Mouse (Mus musculus): Measurements from ENCODE around the gene Abl1. TPM values are rescaled to one million over a fixed set of nuclear protein-coding genes. Genes with fewer than 3 reads are reported as not detected.

The Abl1 gene
- total and polyA plus RNA-seq, 2 experiments from 2014 or later: 14.5 to 69.3 TPM

DNA sequence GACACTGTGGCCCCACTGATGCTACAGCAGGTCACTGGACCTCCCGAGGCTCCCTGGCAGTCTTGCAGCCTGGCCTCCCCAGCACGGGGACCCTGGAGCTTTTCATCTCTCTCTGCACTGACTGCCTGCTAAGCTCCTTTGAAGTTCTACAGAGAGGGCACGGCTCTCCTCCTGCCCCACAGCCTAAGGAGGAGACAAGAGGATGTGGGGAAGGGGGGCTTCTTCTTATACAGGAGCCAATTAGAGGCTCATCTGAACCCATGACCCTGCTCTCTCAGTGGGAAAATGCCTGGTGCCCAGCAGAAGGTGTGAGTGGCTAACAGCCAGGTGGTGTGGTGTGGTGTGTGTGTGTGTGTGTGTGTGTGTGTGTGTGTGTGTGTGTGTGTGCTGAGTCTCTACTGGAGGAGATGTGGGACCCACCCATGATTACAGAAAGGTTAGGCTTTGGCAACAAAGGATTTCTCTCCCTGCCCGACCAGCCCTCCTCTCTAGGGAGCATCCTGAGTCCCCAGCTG lies 140.2 kb downstream of the Abl1 start:
- H3K4me3 ChIP-seq (ENCODE audit: low read depth, low read length): no peak overlapping the region

DNA sequence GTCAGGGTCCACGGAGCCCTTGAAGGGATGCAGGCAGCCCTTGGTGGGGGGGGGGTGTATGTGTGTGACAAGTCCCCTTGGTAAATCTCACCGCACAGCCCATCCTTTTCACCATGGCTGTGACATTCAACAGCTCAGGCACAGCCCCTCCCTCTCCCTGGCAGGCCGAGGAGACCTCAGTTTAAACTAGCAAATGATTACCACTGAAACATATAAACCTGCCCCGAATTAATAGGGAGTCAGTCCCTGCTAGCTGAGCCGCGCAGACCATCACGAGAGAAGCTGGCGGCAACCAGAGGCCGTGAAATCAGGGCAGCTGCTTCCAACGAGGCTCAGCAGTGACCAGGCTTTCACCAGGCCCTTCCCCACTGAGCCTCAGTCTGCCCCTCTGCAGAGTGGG lies 147.9 kb downstream of the Abl1 start:
- DNase-seq (ENCODE audit: low spot score) (no peak), ATAC-seq (ENCODE audit: insufficient read depth, low read depth) (no peak)
- Histone ChIP-seq H3K4me3 (ENCODE audit: low read depth, low read length) (no peak overlapping the region), H3K27me3 (ENCODE audit: control insufficient read depth, insufficient read depth, low read length) (peaks cover 39% of the 10 kb centered on the region), H3K4me1 (ENCODE audit: control insufficient read depth, insufficient read depth) (no peaks in the 10 kb centered on the region), H3K27ac (ENCODE audit: low read depth) (no peak overlapping the region), H3K36me3 (replicated peaks; ENCODE audit: control insufficient read depth, insufficient read depth, low read length) (no peaks in the 10 kb centered on the region), H3K9me3 (replicated peaks; ENCODE audit: control insufficient read depth, low read length) (no peaks in the 10 kb centered on the region), H3K9ac (replicated peaks; ENCODE audit: low read depth, low read length) (no peak overlapping the region), H3K4me2 (ENCODE audit: low read depth, low read length) (no peak overlapping the region)
- WGBS: 73% methylated on average over 10 of the region's 10 CpGs
- no peak for TF ChIP-seq EP300 (IDR thresholded peaks at IDR 0.05; ENCODE audit: low read depth)
- TF ChIP-seq CTCF (IDR thresholded peaks at IDR 0.05; ENCODE audit: low read depth): no peak

More for the DNA sequence above, 140.2 kb downstream of the Abl1 start:
- Histone ChIP-seq H3K27ac (ENCODE audit: low read depth) (no peak overlapping the region), H3K9ac (replicated peaks; ENCODE audit: low read depth, low read length) (no peak overlapping the region), H3K4me1 (ENCODE audit: control insufficient read depth, insufficient read depth) (peaks cover 4% of the 10 kb centered on the region; the same call in 1 of the 2 replicates), H3K27me3 (ENCODE audit: control insufficient read depth, insufficient read depth, low read length) (peaks cover 27% of the 10 kb centered on the region; the same call in 1 of the 2 replicates), H3K36me3 (replicated peaks; ENCODE audit: control insufficient read depth, insufficient read depth, low read length) (no peaks in the 10 kb centered on the region), H3K4me2 (ENCODE audit: low read depth, low read length) (no peak overlapping the region), H3K9me3 (replicated peaks; ENCODE audit: control insufficient read depth, low read length) (no peaks in the 10 kb centered on the region)
- no peak for DNase-seq (ENCODE audit: low spot score)
- TF ChIP-seq CTCF (IDR thresholded peaks at IDR 0.05; ENCODE audit: low read depth) (no peak), EP300 (IDR thresholded peaks at IDR 0.05; ENCODE audit: low read depth) (no peak)
- WGBS: 23% methylated on average over 4 of the region's 4 CpGs
- no peak for ATAC-seq (ENCODE audit: insufficient read depth, low read depth)

DNA sequence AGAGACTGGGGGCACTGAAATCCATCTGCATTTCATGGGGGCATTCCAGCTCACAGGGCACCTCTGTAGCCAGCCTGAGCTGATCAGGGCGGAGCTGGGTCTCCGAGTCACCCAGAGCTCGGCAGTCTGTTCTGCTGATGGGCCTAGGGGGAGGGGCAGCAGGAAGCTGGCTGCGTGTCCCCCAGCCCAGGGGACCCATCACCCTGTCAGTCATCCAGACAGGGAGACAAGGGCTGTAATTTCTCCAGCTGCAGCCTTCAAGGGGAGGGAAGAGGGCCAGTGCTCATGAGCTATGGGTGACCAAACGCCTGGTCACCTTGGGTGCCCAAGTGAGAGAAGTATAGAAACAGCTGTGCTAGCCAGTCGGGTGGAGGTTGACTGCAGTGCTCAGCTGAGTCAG lies 148.8 kb downstream of the Abl1 start:
- no peaks in the 10 kb centered on the region for H3K4me1 ChIP-seq (ENCODE audit: control insufficient read depth, insufficient read depth)
- H3K27ac ChIP-seq (ENCODE audit: low read depth): no peak overlapping the region
- DNase-seq (ENCODE audit: low spot score): no peak
- H3K36me3 ChIP-seq (replicated peaks; ENCODE audit: control insufficient read depth, insufficient read depth, low read length): no peaks in the 10 kb centered on the region
- no peak for TF ChIP-seq CTCF (IDR thresholded peaks at IDR 0.05; ENCODE audit: low read depth)
- no peak for ATAC-seq (ENCODE audit: insufficient read depth, low read depth)
- WGBS: 26% methylated on average over 6 of the region's 6 CpGs
- no peak overlapping the region for H3K4me2 ChIP-seq (ENCODE audit: low read depth, low read length)
- no peak overlapping the region for H3K9ac ChIP-seq (replicated peaks; ENCODE audit: low read depth, low read length)
- H3K9me3 ChIP-seq (replicated peaks; ENCODE audit: control insufficient read depth, low read length): no peaks in the 10 kb centered on the region
- H3K27me3 ChIP-seq (ENCODE audit: control insufficient read depth, insufficient read depth, low read length): peaks cover 43% of the 10 kb centered on the region
- no peak overlapping the region for H3K4me3 ChIP-seq (ENCODE audit: low read depth, low read length)

DNA sequence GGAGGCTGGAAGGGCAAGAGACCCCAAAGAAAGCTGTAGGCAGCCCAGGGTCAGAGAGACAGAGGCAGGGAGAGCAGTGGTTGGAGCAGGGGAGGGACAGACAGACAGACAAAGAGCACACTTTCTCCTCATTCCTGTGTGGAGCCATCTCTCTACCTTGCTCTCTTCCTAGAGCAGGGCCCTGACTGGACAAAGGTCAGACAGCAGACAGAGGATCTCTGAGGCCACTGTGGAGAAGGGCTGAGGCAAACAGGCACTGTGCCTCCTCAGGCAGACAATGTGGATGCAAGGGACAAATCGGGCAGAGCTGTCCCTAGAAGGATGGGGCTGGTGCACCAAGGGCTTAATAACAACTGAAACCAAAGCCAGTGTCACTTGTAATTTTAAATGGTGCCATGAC lies 150.7 kb downstream of the Abl1 start:
- Histone ChIP-seq H3K9ac (replicated peaks; ENCODE audit: low read depth, low read length) (no peak overlapping the region), H3K27me3 (ENCODE audit: control insufficient read depth, insufficient read depth, low read length) (peaks cover 46% of the 10 kb centered on the region), H3K36me3 (replicated peaks; ENCODE audit: control insufficient read depth, insufficient read depth, low read length) (no peaks in the 10 kb centered on the region), H3K4me2 (ENCODE audit: low read depth, low read length) (no peak overlapping the region), H3K9me3 (replicated peaks; ENCODE audit: control insufficient read depth, low read length) (no peaks in the 10 kb centered on the region), H3K4me1 (ENCODE audit: control insufficient read depth, insufficient read depth) (no peaks in the 10 kb centered on the region), H3K27ac (ENCODE audit: low read depth) (no peak overlapping the region), H3K4me3 (ENCODE audit: low read depth, low read length) (no peak overlapping the region)
- DNase-seq (ENCODE audit: low spot score) (no peak), ATAC-seq (ENCODE audit: insufficient read depth, low read depth) (no peak)
- WGBS: 62% methylated on average over 1 of the region's 1 CpGs
- TF ChIP-seq CTCF (IDR thresholded peaks at IDR 0.05; ENCODE audit: low read depth) (no peak), EP300 (IDR thresholded peaks at IDR 0.05; ENCODE audit: low read depth) (no peak)

DNA sequence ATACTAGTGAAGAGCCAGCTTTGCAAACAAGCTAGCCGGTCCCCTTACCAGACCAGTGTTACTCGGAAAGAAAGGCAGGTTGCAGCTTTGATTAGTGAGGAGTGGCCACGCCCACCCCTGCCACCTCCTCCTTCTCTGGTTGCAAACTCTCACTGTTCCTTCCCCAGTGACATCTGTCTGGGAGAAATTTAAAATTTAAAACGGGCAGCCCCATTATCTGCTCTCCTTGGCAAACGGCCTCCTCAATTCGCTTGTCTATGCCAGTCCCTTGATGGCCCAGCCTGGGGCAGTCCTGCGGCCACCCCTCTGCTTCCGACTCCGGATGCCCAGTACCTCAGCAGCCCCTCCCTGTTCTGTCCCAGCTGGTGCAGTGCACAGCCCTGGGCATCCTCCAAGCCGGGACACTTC lies 156.6 kb downstream of the Abl1 start:
- no peaks in the 10 kb centered on the region for H3K36me3 ChIP-seq (replicated peaks; ENCODE audit: control insufficient read depth, insufficient read depth, low read length)
- TF ChIP-seq CTCF (IDR thresholded peaks at IDR 0.05; ENCODE audit: low read depth): no peak
- TF ChIP-seq EP300 (IDR thresholded peaks at IDR 0.05; ENCODE audit: low read depth): no peak
- H3K27ac ChIP-seq (ENCODE audit: low read depth): no peak overlapping the region
- DNase-seq (ENCODE audit: low spot score): no peak
- no peak overlapping the region for H3K9ac ChIP-seq (replicated peaks; ENCODE audit: low read depth, low read length)
- no peak for ATAC-seq (ENCODE audit: insufficient read depth, low read depth)
- WGBS: 8% methylated on average over 10 of the region's 10 CpGs
- H3K4me2 ChIP-seq (ENCODE audit: low read depth, low read length): no peak overlapping the region
- H3K4me1 ChIP-seq (ENCODE audit: control insufficient read depth, insufficient read depth): peaks cover 10% of the 10 kb centered on the region
- H3K4me3 ChIP-seq (ENCODE audit: low read depth, low read length): no peak overlapping the region
- no peaks in the 10 kb centered on the region for H3K9me3 ChIP-seq (replicated peaks; ENCODE audit: control insufficient read depth, low read length)
- H3K27me3 ChIP-seq (ENCODE audit: control insufficient read depth, insufficient read depth, low read length): peaks cover 79% of the 10 kb centered on the region

DNA sequence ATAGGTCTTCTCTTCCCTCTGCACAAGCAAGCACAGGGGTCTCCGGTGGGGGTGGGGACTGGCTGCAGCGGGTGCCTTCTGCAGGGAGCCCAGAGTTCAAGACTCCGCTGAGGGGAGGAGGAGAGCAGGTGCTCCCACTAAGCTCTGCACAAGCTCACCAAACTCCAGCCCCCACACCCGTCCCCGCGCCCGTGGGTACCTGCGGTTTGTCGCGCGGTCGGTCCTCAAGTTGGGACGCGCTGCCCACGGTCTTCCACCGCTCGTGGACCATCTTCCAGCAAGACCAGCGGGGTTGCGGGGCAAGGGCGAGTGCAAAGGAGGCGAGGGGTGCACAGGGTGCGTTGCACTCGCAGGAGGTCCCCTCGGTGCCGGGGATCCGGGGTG lies 157.3 kb downstream of the Abl1 start:
- DNase-seq (ENCODE audit: low spot score) (no peak), ATAC-seq (ENCODE audit: insufficient read depth, low read depth) (no peak)
- H3K9ac ChIP-seq (replicated peaks; ENCODE audit: low read depth, low read length): 0 out of 2 replicates have a peak overlapping the region, but pooled peaks have one; percentile 14
- no peak overlapping the region for H3K27ac ChIP-seq (ENCODE audit: low read depth)
- TF ChIP-seq EP300 (IDR thresholded peaks at IDR 0.05; ENCODE audit: low read depth): no peak
- peaks cover 10% of the 10 kb centered on the region for H3K4me1 ChIP-seq (ENCODE audit: control insufficient read depth, insufficient read depth)
- H3K27me3 ChIP-seq (ENCODE audit: control insufficient read depth, insufficient read depth, low read length): peaks cover 71% of the 10 kb centered on the region
- 3% methylated on average over 23 of the region's 26 CpGs for WGBS
- peak overlapping the region; percentile 59 for H3K4me3 ChIP-seq (ENCODE audit: low read depth, low read length)
- peak overlapping the region; percentile 97 for H3K4me2 ChIP-seq (ENCODE audit: low read depth, low read length)
- H3K36me3 ChIP-seq (replicated peaks; ENCODE audit: control insufficient read depth, insufficient read depth, low read length): no peaks in the 10 kb centered on the region
- no peaks in the 10 kb centered on the region for H3K9me3 ChIP-seq (replicated peaks; ENCODE audit: control insufficient read depth, low read length)
